Mouse (Mus musculus) adrenal gland, postnatal 36 days (tissue): ENCODE results near the gene Dock8. TPM values are rescaled to one million over a fixed set of nuclear protein-coding genes. Genes with fewer than 3 reads are reported as not detected.

Experiments
- DNase-seq, 2 experiments: peaks; one replicate each; pipeline ENCODE4 v3.0.0; 2021; ENCODE audit warnings: mixed read lengths in 1 of 2
- total RNA-seq, 2 experiments: library from RNA; stranded (reverse); gene quantifications; 2 replicates each; pipeline ENCODE4 v1.2.3; 2021

Gene Dock8
- total RNA-seq, 2 experiments from 2014 or later, result 12.2 to 31.7 TPM

GRCm38 (mm10) chr19:25123031-25123430 lies 123.7 kb downstream of the Dock8 start:
- no peak for DNase-seq

GRCm38 (mm10) chr19:25123461-25123860 lies 124.1 kb downstream of the Dock8 start:
- no peak for DNase-seq

GRCm38 (mm10) chr19:25132322-25132721 lies 133.0 kb downstream of the Dock8 start:
- peak in 1 of 2 experiments; percentile 22 for DNase-seq

GRCm38 (mm10) chr19:25133959-25134358 lies 134.6 kb downstream of the Dock8 start:
- DNase-seq, result no peak

GRCm38 (mm10) chr19:25136171-25136570 lies 136.8 kb downstream of the Dock8 start:
- no peak for DNase-seq

GRCm38 (mm10) chr19:25137907-25138820 lies 138.8 kb downstream of the Dock8 start:
- peak; percentile 31 to 41 for DNase-seq

- no peak for DNase-seq
Observed at GRCm38 (mm10) chr19:25144110-25145028, 145.0 kb downstream of the Dock8 start.

- no peak for DNase-seq
Observed at GRCm38 (mm10) chr19:25145116-25145515, 145.8 kb downstream of the Dock8 start.

GRCm38 (mm10) chr19:25146122-25146521 lies 146.8 kb downstream of the Dock8 start:
- no peak for DNase-seq

GRCm38 (mm10) chr19:25149788-25150187 lies 150.5 kb downstream of the Dock8 start:
- DNase-seq, result no peak

GRCm38 (mm10) chr19:25154506-25155178 lies 155.3 kb downstream of the Dock8 start:
- DNase-seq, result no peak

GRCm38 (mm10) chr19:25155250-25155649 lies 155.9 kb downstream of the Dock8 start:
- DNase-seq, result peak in 1 of 2 experiments; percentile 22

GRCm38 (mm10) chr19:25155709-25156108 lies 156.4 kb downstream of the Dock8 start:
- DNase-seq, result no peak

- DNase-seq, result no peak
Observed at GRCm38 (mm10) chr19:25162270-25162669, 162.9 kb downstream of the Dock8 start.

- no peak for DNase-seq
Observed at GRCm38 (mm10) chr19:25163426-25163825, 164.1 kb downstream of the Dock8 start.

GRCm38 (mm10) chr19:25166412-25166811 lies 167.1 kb downstream of the Dock8 start:
- no peak for DNase-seq

- no peak for DNase-seq
Observed at GRCm38 (mm10) chr19:25171395-25171794, 172.1 kb downstream of the Dock8 start.

- no peak for DNase-seq
Observed at GRCm38 (mm10) chr19:25176746-25177145, 177.4 kb downstream of the Dock8 start.

- no peak for DNase-seq
Observed at GRCm38 (mm10) chr19:25180024-25180423, 180.7 kb downstream of the Dock8 start.

- DNase-seq, result no peak
Observed at GRCm38 (mm10) chr19:25180547-25180946, 181.2 kb downstream of the Dock8 start.

GRCm38 (mm10) chr19:25184076-25184475 lies 184.7 kb downstream of the Dock8 start:
- no peak for DNase-seq

GRCm38 (mm10) chr19:25186316-25186715 lies 187.0 kb downstream of the Dock8 start:
- peak; percentile 60 to 72 for DNase-seq
